In the genomic region with DNA sequence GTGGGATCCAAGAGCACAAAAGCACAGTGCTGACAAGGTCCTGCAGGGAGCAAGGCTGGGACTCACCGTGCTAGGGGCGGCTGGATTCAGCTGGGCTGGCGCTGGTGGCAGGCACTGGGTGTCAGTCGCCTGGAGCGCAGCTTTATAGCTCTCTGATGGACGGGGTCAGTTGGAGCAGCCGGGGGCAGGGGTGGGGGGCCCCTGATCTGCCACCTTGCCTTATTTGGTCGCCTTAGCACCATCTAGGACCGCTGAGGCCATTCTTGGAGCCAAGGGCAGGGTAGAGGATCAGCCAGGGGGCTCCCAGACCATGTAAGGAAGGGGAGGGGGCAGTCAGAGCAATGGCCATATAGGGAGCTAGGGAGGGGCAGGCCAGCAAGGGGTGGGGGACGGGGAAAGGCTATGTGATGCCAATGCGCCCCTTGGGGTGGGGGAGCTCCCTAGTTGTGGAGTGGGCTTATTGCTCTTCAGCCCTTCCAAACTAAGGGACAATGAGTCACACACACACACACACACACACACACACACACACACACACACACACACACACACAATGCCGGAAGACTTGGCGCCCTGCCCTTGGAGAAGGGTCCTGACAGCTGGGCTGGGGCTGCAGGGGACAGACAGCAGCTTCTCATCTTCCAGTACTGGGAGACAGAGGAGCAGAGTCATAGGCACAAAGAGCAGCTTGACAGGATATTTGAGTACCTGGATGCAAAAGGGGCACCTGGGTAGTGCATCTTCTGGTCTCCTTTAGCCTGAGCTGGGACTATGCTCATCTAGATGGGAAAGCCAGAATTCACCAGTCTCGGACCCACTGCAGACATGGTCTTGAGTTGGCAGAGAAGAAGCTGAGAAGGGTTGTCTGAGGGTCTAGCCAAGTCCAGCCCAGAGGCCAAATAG, we compare ENCODE assay signal across 9 mouse cellular contexts. TPM values are rescaled to one million over a fixed set of nuclear protein-coding genes. Genes with fewer than 3 reads are reported as not detected.
DNase-seq lines count a peak whose midpoint lies in the region; ATAC-seq lines count a peak whose summit lies in the region.
"Had no signal": no experiment of that assay in that cellular context is flagged by ENCODE, and none has a peak within 500 bp of the region (broad histone marks: within the 10 kb centered on the region; RNA-seq: fewer than 3 reads in every experiment).

TSS of gene Actc1 (minus strand) at position 853 of the 903 bp plus-strand sequence.

- DNase-seq in kidney, postnatal 4 days: peak; percentile 11 to 13
- no peak for DNase-seq in kidney, postnatal 25 days
- DNase-seq in gastrocnemius, adult 18-20 months (ENCODE audit: low spot score): no peak
- DNase-seq in hindbrain, embryonic 11.5 days (ENCODE audit: low spot score): no peak
- peak; percentile 17 for DNase-seq in midbrain, embryonic 14.5 days
- no peak for DNase-seq in layer of hippocampus, postnatal 10 days (ENCODE audit: low spot score in 2 of 2)
- no peak for DNase-seq in adrenal gland, postnatal 4 days (ENCODE audit: low spot score in 2 of 2)
- DNase-seq in left cerebral cortex, postnatal 25 days (ENCODE audit: low spot score in 2 of 2): no peak

- H3K36me3 ChIP-seq in hindbrain, embryonic 11.5 days (ENCODE audit: control insufficient read depth, insufficient read depth, low read length): no peaks in the 10 kb centered on the region
- no peaks in the 10 kb centered on the region for H3K36me3 ChIP-seq in midbrain, embryonic 14.5 days (ENCODE audit: control insufficient read depth, insufficient read depth, low read length)

- no peak within 1 kb of the TSS; the same call in 1 of the 2 replicates for H3K4me2 ChIP-seq in hindbrain, embryonic 11.5 days (replicated peaks; ENCODE audit: low read depth, low read length)
- H3K4me2 ChIP-seq in midbrain, embryonic 14.5 days (ENCODE audit: low read length): no peak within 1 kb of the TSS

- H3K4me1 ChIP-seq in hindbrain, embryonic 11.5 days (replicated peaks; ENCODE audit: control insufficient read depth, insufficient read depth, low read length): no peaks in the 10 kb centered on the region
- H3K4me1 ChIP-seq in midbrain, embryonic 14.5 days (ENCODE audit: control insufficient read depth, insufficient read depth, low read length): peaks cover 10% of the 10 kb centered on the region; the same call in 1 of the 2 replicates

- no peak within 1 kb of the TSS for H3K4me3 ChIP-seq in hindbrain, embryonic 11.5 days (ENCODE audit: low read depth, low read length)
- no peak within 1 kb of the TSS for H3K4me3 ChIP-seq in midbrain, embryonic 14.5 days (replicated peaks; ENCODE audit: low read depth, low read length)
- H3K4me3 ChIP-seq: erythroblast, embryonic 14.5 days had no signal

- no peak within 1 kb of the TSS for H3K9ac ChIP-seq in hindbrain, embryonic 11.5 days (ENCODE audit: low read depth, low read length)
- no peak within 1 kb of the TSS for H3K9ac ChIP-seq in midbrain, embryonic 14.5 days (replicated peaks; ENCODE audit: low read length)

- no peaks in the 10 kb centered on the region for H3K9me3 ChIP-seq in hindbrain, embryonic 11.5 days (ENCODE audit: control insufficient read depth, low read length)
- no peaks in the 10 kb centered on the region for H3K9me3 ChIP-seq in midbrain, embryonic 14.5 days (ENCODE audit: control insufficient read depth, low read length)

- ATAC-seq in hindbrain, embryonic 11.5 days (ENCODE audit: low FRiP score): peak; percentile 43; the same call in 1 of the 2 replicates
- no peak for ATAC-seq in midbrain, embryonic 14.5 days (ENCODE audit: low FRiP score, low TSS enrichment)

- H3K27ac ChIP-seq in hindbrain, embryonic 11.5 days (ENCODE audit: low read depth, low read length): no peak within 1 kb of the TSS
- H3K27ac ChIP-seq in midbrain, embryonic 14.5 days (replicated peaks; ENCODE audit: low read depth, low read length): no peak within 1 kb of the TSS

- no peaks in the 10 kb centered on the region for H3K27me3 ChIP-seq in hindbrain, embryonic 11.5 days (ENCODE audit: control insufficient read depth, insufficient read depth, low read length)
- no peaks in the 10 kb centered on the region for H3K27me3 ChIP-seq in midbrain, embryonic 14.5 days (ENCODE audit: control insufficient read depth, insufficient read depth, low read length)

- WGBS in hindbrain, embryonic 11.5 days: 34% methylated on average over 14 of the region's 14 CpGs
- 47% methylated on average over 14 of the region's 14 CpGs for WGBS in midbrain, embryonic 14.5 days

- intact Hi-C loops in left cerebral cortex, postnatal 25 days (cut with DNase I): no loop called here

RNA-seq across cellular contexts. Expression of gene Actc1, which starts in this region (rescaled TPM):
- total RNA-seq in gastrocnemius, adult 18-20 months (2021): 10 to 100 TPM; 41.9 to 84.4 TPM
- polyA plus RNA-seq in hindbrain, embryonic 11.5 days (2014; fragmentation: Nextera tagmentation; extraction: Ambion mirVana): 23.0 and 48.0 TPM in 2 replicates
- 0.24 and 0.89 TPM in 2 replicates for polyA plus RNA-seq in midbrain, embryonic 14.5 days (2014; fragmentation: Nextera tagmentation; extraction: Ambion mirVana)
- not detected for total RNA-seq in layer of hippocampus, postnatal 10 days (2021)
- 10 to 100 TPM in 1 of 2 experiments, 1 to 10 TPM in 1; 7.6 to 23.1 TPM for total RNA-seq in adrenal gland, postnatal 4 days (2021)
- total RNA-seq in left cerebral cortex, postnatal 25 days (2021): not detected
- polyA plus RNA-seq: erythroblast, embryonic 14.5 days had no signal

Comparison
In these comparisons a context has a peak if more than half of its experiments do, and no peak if none do; other contexts are left out.
1. RNA of gene Actc1 (total RNA-seq): 41.9 to 84.4 TPM in gastrocnemius, adult 18-20 months and 7.6 to 23.1 TPM in adrenal gland, postnatal 4 days; not detected in layer of hippocampus, postnatal 10 days and not detected in left cerebral cortex, postnatal 25 days; every median in the first group is over 4 times any median in the second.
2. RNA of gene Actc1 (polyA plus RNA-seq): 23.0 to 48.0 TPM in hindbrain, embryonic 11.5 days; 0.24 to 0.89 TPM in midbrain, embryonic 14.5 days; every median in the first group is over 10 times any median in the second.
3. DNase-seq: peak in kidney, postnatal 4 days (2 of 2); none in kidney, postnatal 25 days (0 of 2), gastrocnemius, adult 18-20 months (single experiment), hindbrain, embryonic 11.5 days (single experiment), layer of hippocampus, postnatal 10 days (0 of 2), adrenal gland, postnatal 4 days (0 of 2) and left cerebral cortex, postnatal 25 days (0 of 2).
4. Peak in DNase-seq in midbrain, embryonic 14.5 days; RNA of the gene not detected or under 1 TPM.